Mouse (Mus musculus): ENCODE results near the gene 6820408C15Rik. TPM values are rescaled to one million over a fixed set of nuclear protein-coding genes. Genes with fewer than 3 reads are reported as not detected.
"Not testable (repeated sequence)": the region's sequence is repeated elsewhere in the genome, so short reads cannot be mapped to it uniquely, and the experiment has no call there.

Gene 6820408C15Rik
- polyA plus RNA-seq, 1 experiment from 2014 or later = 0.93 TPM

DNA sequence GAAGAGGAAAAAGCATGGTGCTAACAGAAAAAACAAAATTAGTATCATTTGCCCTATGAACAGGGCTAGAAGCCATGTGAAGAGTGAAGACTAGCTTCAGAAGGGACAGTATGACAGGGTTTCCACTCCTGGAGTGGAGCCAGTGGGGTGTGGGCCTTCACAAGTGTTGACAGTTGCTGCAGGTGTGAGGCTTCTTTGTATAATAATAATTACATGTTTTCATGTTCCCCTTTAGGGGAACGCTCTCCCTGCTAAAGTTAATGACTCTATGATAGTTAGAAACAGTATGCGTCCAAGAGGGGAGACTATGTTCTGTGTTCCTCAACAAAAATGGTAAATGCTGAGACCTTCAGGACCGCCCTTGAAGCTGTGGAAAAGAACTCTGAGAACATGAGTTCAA lies 399 bp downstream of the 6820408C15Rik start:
- Histone ChIP-seq H3K27me3 (ENCODE audit: control insufficient read depth, insufficient read depth, low read length) (no peaks in the 10 kb centered on the region), H3K4me3 (ENCODE audit: low read depth, low read length) (peak overlapping the region; percentile 96; the same call in 1 of the 2 replicates), H3K36me3 (ENCODE audit: control insufficient read depth, insufficient read depth, low read length) (no peaks in the 10 kb centered on the region), H3K27ac (ENCODE audit: low read depth, low read length) (no peak overlapping the region), H3K4me2 (peak overlapping the region; percentile 83; the same call in 1 of the 2 replicates), H3K9me3 (ENCODE audit: control insufficient read depth, low read length) (peaks cover 7% of the 10 kb centered on the region; the same call in 1 of the 2 replicates), H3K4me1 (ENCODE audit: control insufficient read depth, insufficient read depth, low read length) (peaks cover 24% of the 10 kb centered on the region), H3K9ac (ENCODE audit: low read length) (peak overlapping the region; percentile 98; the same call in 1 of the 2 replicates)
- ATAC-seq (ENCODE audit: low FRiP score) = no peak
- peak; percentile 82 for DNase-seq (ENCODE audit: low spot score, missing footprints)
- 93% methylated on average over 3 of the region's 3 CpGs for WGBS

DNA sequence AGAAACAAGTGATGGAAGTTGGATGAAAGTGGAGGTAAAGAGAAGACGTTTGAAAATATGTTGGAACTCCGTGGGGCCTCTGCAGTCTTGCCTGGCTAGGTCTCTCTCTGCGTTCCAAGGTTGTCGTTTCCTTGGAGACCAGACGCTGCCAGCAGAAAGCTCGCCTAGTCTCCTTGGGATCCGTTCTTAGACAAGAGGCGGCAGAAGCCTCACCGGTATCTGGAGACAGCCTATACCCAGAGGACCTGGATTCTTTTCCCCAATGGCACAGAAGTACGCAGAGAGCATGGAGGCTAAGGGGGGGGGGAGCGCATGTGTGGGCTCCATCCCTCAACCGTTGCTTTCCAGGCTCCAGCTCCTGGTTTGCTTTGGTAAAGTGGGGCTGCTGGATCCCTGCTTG lies 12.1 kb downstream of the 6820408C15Rik start:
- ATAC-seq (ENCODE audit: low FRiP score) (0 out of 2 replicates have a peak, but pooled peaks have one; percentile 30), DNase-seq (ENCODE audit: low spot score, missing footprints) (peak; percentile 88)
- 4% methylated on average over 12 of the region's 12 CpGs for WGBS
- Histone ChIP-seq H3K4me2 (peak overlapping the region; percentile 18), H3K4me3 (ENCODE audit: low read depth, low read length) (no peak overlapping the region), H3K36me3 (ENCODE audit: control insufficient read depth, insufficient read depth, low read length) (no peaks in the 10 kb centered on the region), H3K9ac (ENCODE audit: low read length) (peak overlapping the region; percentile 2; the same call in 1 of the 2 replicates), H3K27ac (ENCODE audit: low read depth, low read length) (no peak overlapping the region), H3K9me3 (ENCODE audit: control insufficient read depth, low read length) (no peaks in the 10 kb centered on the region), H3K4me1 (ENCODE audit: control insufficient read depth, insufficient read depth, low read length) (peaks cover 7% of the 10 kb centered on the region; the same call in 1 of the 2 replicates), H3K27me3 (ENCODE audit: control insufficient read depth, insufficient read depth, low read length) (no peaks in the 10 kb centered on the region)

DNA sequence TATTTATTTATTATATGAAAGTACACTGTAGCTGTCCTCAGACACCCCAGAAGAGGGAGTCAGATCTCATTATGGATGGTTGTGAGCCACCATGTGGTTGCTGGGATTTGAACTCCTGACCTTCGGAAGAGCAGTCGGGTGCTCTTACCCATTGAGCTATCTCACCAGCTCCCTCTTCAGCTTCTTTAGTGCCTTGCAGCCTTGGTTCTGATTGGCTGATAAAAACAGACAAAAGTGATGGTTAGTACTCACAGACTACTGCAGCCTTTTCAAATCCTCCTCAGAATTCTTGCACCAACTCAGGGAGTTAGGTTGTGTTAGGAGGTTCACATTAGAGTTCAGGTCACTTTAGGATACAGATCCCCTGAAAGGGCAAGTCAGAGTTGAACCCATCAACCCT lies 13.1 kb downstream of the 6820408C15Rik start:
- WGBS = 82% methylated on average over 2 of the region's 2 CpGs
- not testable (repeated sequence) for H3K4me2 ChIP-seq; H3K9ac ChIP-seq (ENCODE audit: low read length)

GRCm38 (mm10) chr2:152436405-152436901 lies 21.1 kb downstream of the 6820408C15Rik start:
- Histone ChIP-seq H3K9ac (ENCODE audit: low read length) (no peak overlapping the region), H3K4me2 (no peak overlapping the region)
- WGBS = 82% methylated on average over 7 of the region's 7 CpGs

More for the DNA sequence above, 13.1 kb downstream of the 6820408C15Rik start:
- H3K36me3 ChIP-seq (ENCODE audit: control insufficient read depth, insufficient read depth, low read length); H3K27me3 ChIP-seq (ENCODE audit: control insufficient read depth, insufficient read depth, low read length); H3K27ac ChIP-seq (ENCODE audit: low read depth, low read length); H3K9me3 ChIP-seq (ENCODE audit: control insufficient read depth, low read length); H3K4me3 ChIP-seq (ENCODE audit: low read depth, low read length); H3K4me1 ChIP-seq (ENCODE audit: control insufficient read depth, insufficient read depth, low read length); DNase-seq (ENCODE audit: low spot score, missing footprints); ATAC-seq (ENCODE audit: low FRiP score): not testable (repeated sequence)

DNA sequence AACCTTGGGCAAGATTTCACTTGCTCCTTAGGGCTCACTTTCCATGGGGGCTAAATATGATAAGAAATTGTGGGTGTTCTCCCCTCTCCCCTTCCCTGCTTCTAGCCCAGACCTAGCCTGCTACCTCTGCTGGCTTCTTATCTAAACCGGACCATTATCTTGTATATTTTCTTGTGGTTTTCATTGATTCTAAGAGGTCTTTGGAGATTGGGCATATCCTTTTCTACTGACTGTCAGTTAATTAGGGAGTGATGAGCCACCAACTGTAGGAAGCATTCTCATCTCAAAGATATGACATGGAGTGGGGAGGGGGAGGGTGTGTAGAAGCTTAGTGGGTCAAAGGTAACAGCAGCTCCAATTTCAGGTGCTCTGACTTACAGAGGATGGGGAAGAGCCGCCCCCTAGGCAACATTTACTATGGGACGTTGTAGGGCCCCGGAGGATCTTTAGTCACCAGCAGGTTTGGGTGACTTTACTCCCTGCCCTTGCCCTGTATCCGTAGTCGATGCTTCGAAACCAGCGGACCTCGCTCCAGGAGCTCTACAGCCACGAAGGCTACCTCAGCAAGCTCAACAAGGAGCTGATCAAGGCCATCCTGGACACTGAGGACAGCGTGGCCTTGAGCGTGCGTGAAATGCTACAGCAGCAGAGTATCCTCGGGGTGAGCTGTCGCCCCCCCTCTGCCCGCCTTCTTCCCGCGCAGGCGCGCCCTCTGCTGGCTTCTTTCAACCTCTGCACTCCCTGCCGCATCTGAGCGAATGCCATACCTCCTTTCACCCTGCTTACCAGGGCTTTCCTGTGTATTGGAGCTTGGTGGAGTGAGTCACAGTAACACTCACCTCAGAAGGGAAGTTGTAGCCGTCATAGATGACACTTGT lies 21.8 kb downstream of the 6820408C15Rik start:
- peak overlapping the region; percentile 23; the same call in 1 of the 2 replicates for H3K4me3 ChIP-seq (ENCODE audit: low read depth, low read length)
- ATAC-seq (ENCODE audit: low FRiP score) (peak; percentile 88), DNase-seq (ENCODE audit: low spot score, missing footprints) (peak; percentile 99)
- no peaks in the 10 kb centered on the region for H3K4me1 ChIP-seq (ENCODE audit: control insufficient read depth, insufficient read depth, low read length)
- no peak overlapping the region for H3K27ac ChIP-seq (ENCODE audit: low read depth, low read length)
- peak overlapping the region; percentile 60 for H3K9ac ChIP-seq (ENCODE audit: low read length)
- no peaks in the 10 kb centered on the region for H3K36me3 ChIP-seq (ENCODE audit: control insufficient read depth, insufficient read depth, low read length)
- H3K9me3 ChIP-seq (ENCODE audit: control insufficient read depth, low read length) = no peaks in the 10 kb centered on the region
- peak overlapping the region; percentile 52 for H3K4me2 ChIP-seq
- H3K27me3 ChIP-seq (ENCODE audit: control insufficient read depth, insufficient read depth, low read length) = no peaks in the 10 kb centered on the region
- 4% methylated on average over 22 of the region's 23 CpGs for WGBS

More at GRCm38 (mm10) chr2:152436405-152436901, 21.1 kb downstream of the 6820408C15Rik start:
- DNase-seq (ENCODE audit: low spot score, missing footprints) (no peak), ATAC-seq (ENCODE audit: low FRiP score) (no peak)
- Histone ChIP-seq H3K27ac (ENCODE audit: low read depth, low read length) (no peak overlapping the region), H3K36me3 (ENCODE audit: control insufficient read depth, insufficient read depth, low read length) (no peaks in the 10 kb centered on the region), H3K4me1 (ENCODE audit: control insufficient read depth, insufficient read depth, low read length) (no peaks in the 10 kb centered on the region), H3K27me3 (ENCODE audit: control insufficient read depth, insufficient read depth, low read length) (no peaks in the 10 kb centered on the region), H3K9me3 (ENCODE audit: control insufficient read depth, low read length) (no peaks in the 10 kb centered on the region), H3K4me3 (ENCODE audit: low read depth, low read length) (no peak overlapping the region)

GRCm38 (mm10) chr2:152438963-152439362 lies 23.6 kb downstream of the 6820408C15Rik start:
- 74% methylated on average over 1 of the region's 1 CpGs for WGBS
- Histone ChIP-seq H3K9me3 (ENCODE audit: control insufficient read depth, low read length) (no peaks in the 10 kb centered on the region), H3K4me3 (ENCODE audit: low read depth, low read length) (no peak overlapping the region), H3K36me3 (ENCODE audit: control insufficient read depth, insufficient read depth, low read length) (no peaks in the 10 kb centered on the region), H3K4me1 (ENCODE audit: control insufficient read depth, insufficient read depth, low read length) (no peaks in the 10 kb centered on the region), H3K4me2 (no peak overlapping the region), H3K27ac (ENCODE audit: low read depth, low read length) (no peak overlapping the region), H3K27me3 (ENCODE audit: control insufficient read depth, insufficient read depth, low read length) (no peaks in the 10 kb centered on the region), H3K9ac (ENCODE audit: low read length) (no peak overlapping the region)
- DNase-seq (ENCODE audit: low spot score, missing footprints) (no peak), ATAC-seq (ENCODE audit: low FRiP score) (no peak)

GRCm38 (mm10) chr2:152439833-152440232 lies 24.4 kb downstream of the 6820408C15Rik start:
- no peaks in the 10 kb centered on the region for H3K9me3 ChIP-seq (ENCODE audit: control insufficient read depth, low read length)
- H3K27me3 ChIP-seq (ENCODE audit: control insufficient read depth, insufficient read depth, low read length) = no peaks in the 10 kb centered on the region
- H3K9ac ChIP-seq (ENCODE audit: low read length) = no peak overlapping the region
- no peak overlapping the region for H3K4me3 ChIP-seq (ENCODE audit: low read depth, low read length)
- ATAC-seq (ENCODE audit: low FRiP score) (no peak), DNase-seq (ENCODE audit: low spot score, missing footprints) (no peak)
- no peaks in the 10 kb centered on the region for H3K4me1 ChIP-seq (ENCODE audit: control insufficient read depth, insufficient read depth, low read length)
- 76% methylated on average over 2 of the region's 2 CpGs for WGBS
- no peak overlapping the region for H3K4me2 ChIP-seq
- H3K27ac ChIP-seq (ENCODE audit: low read depth, low read length) = no peak overlapping the region
- no peaks in the 10 kb centered on the region for H3K36me3 ChIP-seq (ENCODE audit: control insufficient read depth, insufficient read depth, low read length)

DNA sequence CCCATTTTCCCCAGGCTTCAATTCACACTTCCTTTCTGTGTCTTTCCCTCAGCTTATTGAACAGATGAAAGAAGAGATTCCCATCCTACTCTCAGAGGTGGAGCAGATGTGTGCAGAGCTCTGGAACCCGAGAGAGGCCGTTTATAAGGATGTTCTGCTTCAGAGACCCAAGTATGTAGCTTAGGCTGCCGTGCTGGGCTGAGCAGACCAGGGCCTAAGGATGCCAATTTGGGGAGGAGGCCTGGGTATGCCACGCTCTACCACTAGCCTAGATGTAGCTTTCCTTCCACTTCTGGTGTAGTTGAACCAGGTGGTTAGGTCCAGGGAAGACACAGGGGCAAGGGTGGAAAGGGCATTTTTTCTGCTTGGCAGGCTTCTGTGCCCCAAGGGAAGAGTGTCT lies 26.9 kb downstream of the 6820408C15Rik start:
- 65% methylated on average over 4 of the region's 4 CpGs for WGBS
- no peak overlapping the region for H3K9ac ChIP-seq (ENCODE audit: low read length)

GRCm38 (mm10) chr2:152443281-152443680 lies 27.9 kb downstream of the 6820408C15Rik start:
- H3K4me1 ChIP-seq (ENCODE audit: control insufficient read depth, insufficient read depth, low read length) = no peaks in the 10 kb centered on the region
- no peaks in the 10 kb centered on the region for H3K27me3 ChIP-seq (ENCODE audit: control insufficient read depth, insufficient read depth, low read length)
- H3K27ac ChIP-seq (ENCODE audit: low read depth, low read length) = no peak overlapping the region
- no peak overlapping the region for H3K4me2 ChIP-seq
- ATAC-seq (ENCODE audit: low FRiP score) (no peak), DNase-seq (ENCODE audit: low spot score, missing footprints) (no peak)
- H3K36me3 ChIP-seq (ENCODE audit: control insufficient read depth, insufficient read depth, low read length) = no peaks in the 10 kb centered on the region
- no peak overlapping the region for H3K4me3 ChIP-seq (ENCODE audit: low read depth, low read length)
- no peaks in the 10 kb centered on the region for H3K9me3 ChIP-seq (ENCODE audit: control insufficient read depth, low read length)
- no peak overlapping the region for H3K9ac ChIP-seq (ENCODE audit: low read length)
- WGBS = 92% methylated on average over 8 of the region's 8 CpGs

More for the DNA sequence above, 26.9 kb downstream of the 6820408C15Rik start:
- Histone ChIP-seq H3K4me2 (no peak overlapping the region), H3K27ac (ENCODE audit: low read depth, low read length) (no peak overlapping the region), H3K4me3 (ENCODE audit: low read depth, low read length) (no peak overlapping the region), H3K27me3 (ENCODE audit: control insufficient read depth, insufficient read depth, low read length) (no peaks in the 10 kb centered on the region), H3K36me3 (ENCODE audit: control insufficient read depth, insufficient read depth, low read length) (no peaks in the 10 kb centered on the region), H3K4me1 (ENCODE audit: control insufficient read depth, insufficient read depth, low read length) (no peaks in the 10 kb centered on the region), H3K9me3 (ENCODE audit: control insufficient read depth, low read length) (no peaks in the 10 kb centered on the region)
- no peak for ATAC-seq (ENCODE audit: low FRiP score)
- no peak for DNase-seq (ENCODE audit: low spot score, missing footprints)
